Mouse (Mus musculus) forebrain, embryonic 14.5 days (tissue): ENCODE results near the gene Stat4. TPM values are rescaled to one million over a fixed set of nuclear protein-coding genes. Genes with fewer than 3 reads are reported as not detected.

Experiments
- ATAC-seq: fragments of 200-750 bp; cut with Nextera tagmentation; 2 replicates; pipeline ENCODE4 v1.8.0; 2017; ENCODE audit warnings: mild to moderate bottlenecking, moderate library complexity
- DNase-seq: peaks from one replicate; pipeline ENCODE4 v3.0.0-alpha.2; 2015; ENCODE audit warnings: low spot score
- H3K27ac ChIP-seq: fragments of 300-500 bp; sonication (generic); 2 replicates; pipeline ENCODE4 v1.5.1; 2014; ENCODE audit warnings: low read depth, mild to moderate bottlenecking, control low read depth, low read length, moderate library complexity
- H3K27me3 ChIP-seq: fragments of 300-500 bp; sonication (generic); replicated peaks from 2 replicates; pipeline ENCODE4 v1.6.1; 2014; ENCODE audit warnings: low read length, control low read depth, mixed read lengths; ENCODE audit not compliant: control insufficient read depth, insufficient read depth
- H3K36me3 ChIP-seq: fragments of 300-500 bp; sonication (generic); 2 replicates; pipeline ENCODE4 v1.6.1; 2014; ENCODE audit warnings: low read length, control low read depth; ENCODE audit not compliant: control insufficient read depth, insufficient read depth
- H3K4me1 ChIP-seq: fragments of 300-500 bp; sonication (generic); 2 replicates; pipeline ENCODE4 v1.6.1; 2014; ENCODE audit warnings: antibody characterized with exemption, low read length, control low read depth; ENCODE audit not compliant: control insufficient read depth, insufficient read depth
- H3K4me2 ChIP-seq: fragments of 300-500 bp; sonication (generic); 2 replicates; pipeline ENCODE4 v1.6.1; 2014; ENCODE audit warnings: mild to moderate bottlenecking, control low read depth, low read length
- H3K4me3 ChIP-seq: fragments of 300-500 bp; sonication (generic); 2 replicates; pipeline ENCODE4 v1.5.1; 2014; ENCODE audit warnings: low read depth, low read length, control low read depth
- H3K9ac ChIP-seq: fragments of 300-500 bp; sonication (generic); 2 replicates; pipeline ENCODE4 v1.6.1; 2014; ENCODE audit warnings: mild to moderate bottlenecking, low read length, control low read depth, moderate library complexity
- H3K9me3 ChIP-seq: fragments of 300-500 bp; sonication (generic); replicated peaks from 2 replicates; pipeline ENCODE4 v1.6.1; 2016; ENCODE audit warnings: low read length, control low read depth, mixed read lengths; ENCODE audit not compliant: control insufficient read depth
- WGBS: fragments of 180-500 bp; shearing (Covaris S2); extraction: QIAGEN DNeasy Blood & Tissue Kit; methylation state at CpG from one replicate; pipeline ENCODE4 v1.1.7; 2014; 5-methylcytosine and 5-hydroxymethylcytosine counted together
- polyA plus RNA-seq: library from polyadenylated mRNA; unstranded; fragments of >200 nt; fragmentation: Nextera tagmentation; extraction: Ambion mirVana; gene quantifications from 2 replicates; pipeline ENCODE4 v1.2.1, GENCODE M21; 2014

Stat4 gene
- polyA plus RNA-seq, 1 experiment from 2014 or later = 1.6 TPM

DNA sequence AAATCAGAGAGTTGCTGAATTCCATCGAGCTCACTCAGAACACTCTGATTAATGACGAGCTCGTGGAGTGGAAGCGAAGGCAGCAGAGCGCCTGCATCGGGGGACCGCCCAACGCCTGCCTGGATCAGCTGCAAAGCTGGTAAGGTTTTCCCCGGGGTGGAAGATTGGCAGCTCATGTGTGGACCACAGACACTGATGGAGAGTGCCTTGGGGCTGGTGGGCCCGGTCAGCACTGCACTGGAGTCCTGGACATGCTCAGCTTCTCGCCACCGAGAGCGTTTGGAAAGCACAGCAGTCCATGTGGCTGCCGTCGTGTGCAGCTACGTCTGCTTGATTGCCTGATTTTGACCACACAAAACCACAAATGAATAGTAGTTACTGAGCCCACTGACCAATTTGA, 150.3 kb downstream of the Stat4 start:
- H3K4me3 ChIP-seq = no peak overlapping the region
- H3K36me3 ChIP-seq = no peaks in the 10 kb centered on the region
- no peak overlapping the region for H3K27ac ChIP-seq
- no peaks in the 10 kb centered on the region for H3K27me3 ChIP-seq
- H3K4me1 ChIP-seq = no peaks in the 10 kb centered on the region
- DNase-seq = no peak
- ATAC-seq = no peak
- no peaks in the 10 kb centered on the region for H3K9me3 ChIP-seq
- 86% methylated on average over 16 of the region's 16 CpGs for WGBS
- no peak overlapping the region for H3K4me2 ChIP-seq
- H3K9ac ChIP-seq = no peak overlapping the region

- no peaks in the 10 kb centered on the region for H3K27me3 ChIP-seq
- H3K4me1 ChIP-seq = no peaks in the 10 kb centered on the region
- H3K27ac ChIP-seq = no peak overlapping the region
- WGBS = 81% methylated on average over 9 of the region's 9 CpGs
- no peaks in the 10 kb centered on the region for H3K36me3 ChIP-seq
- ATAC-seq (no peak), DNase-seq (no peak)
- no peak overlapping the region for H3K4me3 ChIP-seq
- H3K9ac ChIP-seq = no peak overlapping the region
- no peaks in the 10 kb centered on the region for H3K9me3 ChIP-seq
- no peak overlapping the region for H3K4me2 ChIP-seq
Measured at GRCm38 (mm10) chr1:52140534-52140933, 153.6 kb downstream of the Stat4 start.

DNA sequence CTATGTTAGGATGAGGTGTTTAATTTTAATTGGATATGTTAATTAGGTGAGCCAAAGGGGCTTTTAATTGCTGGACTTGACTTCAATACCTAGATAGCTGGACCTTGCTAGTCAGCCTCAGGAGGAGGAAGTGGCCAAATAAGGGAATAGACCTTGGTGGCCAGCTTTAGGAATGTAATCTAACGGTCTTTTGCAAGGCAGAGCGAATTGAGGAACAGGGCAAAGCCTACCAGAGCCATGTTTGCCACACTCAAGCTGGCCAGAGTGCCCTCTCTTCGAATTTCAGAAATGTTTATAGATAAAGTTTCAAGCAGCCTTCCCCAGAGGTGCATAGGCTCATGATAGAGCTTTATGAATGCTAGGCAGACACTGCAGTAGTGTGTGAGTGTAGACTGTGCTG, 154.5 kb downstream of the Stat4 start:
- Histone ChIP-seq H3K4me2 (no peak overlapping the region), H3K4me3 (no peak overlapping the region), H3K27ac (no peak overlapping the region), H3K9me3 (no peaks in the 10 kb centered on the region), H3K4me1 (no peaks in the 10 kb centered on the region), H3K9ac (no peak overlapping the region), H3K27me3 (no peaks in the 10 kb centered on the region), H3K36me3 (no peaks in the 10 kb centered on the region)
- WGBS = 72% methylated on average over 3 of the region's 3 CpGs
- no peak for DNase-seq
- ATAC-seq = no peak

GRCm38 (mm10) chr1:52142117-52142516, 155.2 kb downstream of the Stat4 start:
- DNase-seq = no peak
- WGBS = 75% methylated on average over 4 of the region's 4 CpGs
- no peak overlapping the region for H3K9ac ChIP-seq

DNA sequence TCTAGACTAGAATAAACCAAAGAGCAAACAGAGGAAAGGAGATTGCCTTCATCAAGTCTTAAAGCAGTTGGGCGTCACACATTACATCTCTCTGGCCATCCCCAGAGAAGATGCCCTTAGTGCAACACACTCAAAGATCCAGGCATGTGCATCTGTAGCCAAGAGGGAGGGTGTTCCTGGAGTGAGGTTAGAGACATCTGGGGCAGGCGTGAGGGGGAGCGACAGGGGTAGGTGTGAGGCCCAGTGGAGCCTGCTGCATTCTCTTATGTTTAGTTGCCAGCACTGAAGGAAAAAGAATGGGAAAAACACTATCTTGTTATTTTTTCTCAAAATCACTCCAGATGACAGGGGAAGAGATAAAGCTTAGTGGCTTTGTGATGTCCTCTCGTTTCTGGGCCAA, 156.2 kb downstream of the Stat4 start:
- Histone ChIP-seq H3K4me1 (no peaks in the 10 kb centered on the region), H3K9ac (no peak overlapping the region), H3K4me2 (no peak overlapping the region), H3K4me3 (no peak overlapping the region), H3K36me3 (no peaks in the 10 kb centered on the region), H3K9me3 (no peaks in the 10 kb centered on the region), H3K27me3 (no peaks in the 10 kb centered on the region), H3K27ac (no peak overlapping the region)
- DNase-seq (no peak), ATAC-seq (no peak)
- 83% methylated on average over 4 of the region's 4 CpGs for WGBS

More at GRCm38 (mm10) chr1:52142117-52142516, 155.2 kb downstream of the Stat4 start:
- H3K36me3 ChIP-seq = no peaks in the 10 kb centered on the region
- H3K4me3 ChIP-seq = no peak overlapping the region
- H3K4me2 ChIP-seq = no peak overlapping the region
- H3K27me3 ChIP-seq = no peaks in the 10 kb centered on the region
- ATAC-seq = no peak
- H3K27ac ChIP-seq = no peak overlapping the region
- no peaks in the 10 kb centered on the region for H3K4me1 ChIP-seq
- no peaks in the 10 kb centered on the region for H3K9me3 ChIP-seq

DNA sequence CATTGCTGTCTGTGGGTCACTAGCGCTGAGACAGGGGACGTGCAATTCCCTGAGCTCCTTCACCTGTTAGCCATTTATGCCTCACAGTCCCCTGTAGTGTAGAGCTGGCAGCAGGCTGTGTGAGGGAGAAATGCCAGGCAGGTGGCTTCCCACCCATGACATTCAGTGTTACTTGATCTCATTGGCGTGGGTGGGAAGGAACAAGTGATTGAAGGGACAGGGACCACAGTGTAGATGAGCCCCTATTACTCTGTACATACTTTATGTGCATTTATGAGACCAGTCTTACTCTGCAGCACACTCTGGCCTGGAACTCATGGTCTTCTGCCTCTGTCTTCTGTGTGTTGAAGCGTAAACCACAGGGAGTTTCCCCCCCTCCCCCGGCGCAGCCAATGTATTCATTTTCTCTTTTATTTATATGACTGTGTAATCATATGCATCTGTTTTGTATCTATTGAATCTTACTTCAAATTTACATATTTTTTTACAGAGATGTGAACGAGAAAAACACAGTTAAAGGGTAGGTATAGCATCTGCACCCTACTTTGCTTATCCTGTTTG, 156.7 kb downstream of the Stat4 start:
- DNase-seq (no peak), ATAC-seq (no peak)
- 90% methylated on average over 7 of the region's 7 CpGs for WGBS
- Histone ChIP-seq H3K27me3 (no peaks in the 10 kb centered on the region), H3K4me2 (no peak overlapping the region), H3K9me3 (no peaks in the 10 kb centered on the region), H3K27ac (no peak overlapping the region), H3K9ac (no peak overlapping the region), H3K36me3 (no peaks in the 10 kb centered on the region), H3K4me1 (no peaks in the 10 kb centered on the region), H3K4me3 (no peak overlapping the region)

- H3K27me3 ChIP-seq = no peaks in the 10 kb centered on the region
- H3K9ac ChIP-seq = no peak overlapping the region
- no peak overlapping the region for H3K4me2 ChIP-seq
- H3K4me3 ChIP-seq = no peak overlapping the region
- 79% methylated on average over 10 of the region's 10 CpGs for WGBS
- no peak for DNase-seq
- no peaks in the 10 kb centered on the region for H3K4me1 ChIP-seq
- no peak for ATAC-seq
- H3K27ac ChIP-seq = no peak overlapping the region
- no peaks in the 10 kb centered on the region for H3K9me3 ChIP-seq
- no peaks in the 10 kb centered on the region for H3K36me3 ChIP-seq
Measured at GRCm38 (mm10) chr1:52144907-52145306, 158.0 kb downstream of the Stat4 start.

DNA sequence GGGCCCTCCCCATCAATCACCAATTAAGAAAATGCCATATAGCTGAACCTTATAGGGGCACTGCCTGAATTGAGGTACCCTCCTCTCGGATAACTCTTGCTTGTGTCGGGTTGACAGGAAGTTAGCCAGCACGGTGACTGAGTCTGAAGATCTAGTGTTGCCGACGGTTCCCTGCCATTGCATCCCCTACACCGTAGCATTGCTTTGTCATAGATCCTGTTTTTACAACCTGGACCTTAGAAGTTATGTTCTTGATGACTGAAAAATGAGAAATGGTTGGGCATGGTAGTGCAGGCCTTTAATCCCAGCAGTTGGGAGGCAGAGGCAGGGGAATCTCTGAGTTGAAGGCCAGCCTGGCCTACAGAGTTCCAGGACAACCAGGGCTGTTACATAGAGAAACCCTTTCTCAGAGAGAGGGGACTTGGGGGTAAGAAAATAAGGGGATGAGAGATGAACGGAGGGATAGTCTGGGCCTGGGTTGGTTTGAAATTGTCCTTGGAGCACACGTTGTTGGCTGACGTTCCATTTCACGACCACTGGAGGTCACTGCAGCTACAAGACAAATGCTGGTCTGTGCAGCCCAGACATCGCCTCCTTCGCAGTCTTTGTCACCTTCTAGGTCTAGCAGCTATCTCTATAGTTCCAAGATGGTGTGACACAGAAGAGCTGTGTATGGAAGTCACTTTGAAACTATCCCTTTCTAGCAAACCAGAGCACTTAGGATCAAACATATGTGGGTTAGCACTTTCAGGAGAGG, 159.4 kb downstream of the Stat4 start:
- H3K27me3 ChIP-seq = no peaks in the 10 kb centered on the region
- WGBS = 53% methylated on average over 12 of the region's 12 CpGs
- no peak overlapping the region for H3K27ac ChIP-seq
- H3K36me3 ChIP-seq = no peaks in the 10 kb centered on the region
- DNase-seq (peak; percentile 86), ATAC-seq (peak; percentile 79)
- no peaks in the 10 kb centered on the region for H3K9me3 ChIP-seq
- H3K4me3 ChIP-seq = no peak overlapping the region
- no peaks in the 10 kb centered on the region for H3K4me1 ChIP-seq
- no peak overlapping the region for H3K4me2 ChIP-seq
- no peak overlapping the region for H3K9ac ChIP-seq

DNA sequence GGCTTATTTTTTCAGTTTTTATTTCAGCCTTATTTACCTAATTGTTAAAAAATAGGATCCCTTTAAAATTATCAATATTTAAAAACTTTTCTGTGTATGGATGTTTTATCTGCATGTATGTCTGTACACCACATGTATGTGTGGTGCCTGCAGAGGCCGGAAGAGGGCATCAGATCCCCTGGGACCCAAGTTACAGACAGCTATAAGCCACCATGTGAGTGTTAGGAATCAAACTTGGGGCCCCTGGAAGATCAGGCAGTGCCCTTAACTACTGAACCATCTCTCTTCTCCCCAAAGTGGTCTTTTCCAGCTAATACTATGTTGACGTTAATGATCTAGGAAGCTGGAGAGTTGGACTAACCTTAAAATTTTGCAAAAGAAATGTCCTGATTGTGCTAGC, 160.5 kb downstream of the Stat4 start:
- H3K4me1 ChIP-seq = no peaks in the 10 kb centered on the region
- DNase-seq (no peak), ATAC-seq (no peak)
- no peaks in the 10 kb centered on the region for H3K36me3 ChIP-seq
- no peak overlapping the region for H3K27ac ChIP-seq
- H3K9ac ChIP-seq = no peak overlapping the region
- WGBS = 89% methylated on average over 2 of the region's 2 CpGs
- no peak overlapping the region for H3K4me2 ChIP-seq
- no peak overlapping the region for H3K4me3 ChIP-seq
- no peaks in the 10 kb centered on the region for H3K9me3 ChIP-seq
- no peaks in the 10 kb centered on the region for H3K27me3 ChIP-seq
